Mouse (Mus musculus): Measurements from ENCODE around the gene Prr14l. TPM values are rescaled to one million over a fixed set of nuclear protein-coding genes. Genes with fewer than 3 reads are reported as not detected.

Prr14l gene
- 10.9 and 12.5 TPM in 2 replicates for polyA plus RNA-seq (2012; rRNA removed)

DNA sequence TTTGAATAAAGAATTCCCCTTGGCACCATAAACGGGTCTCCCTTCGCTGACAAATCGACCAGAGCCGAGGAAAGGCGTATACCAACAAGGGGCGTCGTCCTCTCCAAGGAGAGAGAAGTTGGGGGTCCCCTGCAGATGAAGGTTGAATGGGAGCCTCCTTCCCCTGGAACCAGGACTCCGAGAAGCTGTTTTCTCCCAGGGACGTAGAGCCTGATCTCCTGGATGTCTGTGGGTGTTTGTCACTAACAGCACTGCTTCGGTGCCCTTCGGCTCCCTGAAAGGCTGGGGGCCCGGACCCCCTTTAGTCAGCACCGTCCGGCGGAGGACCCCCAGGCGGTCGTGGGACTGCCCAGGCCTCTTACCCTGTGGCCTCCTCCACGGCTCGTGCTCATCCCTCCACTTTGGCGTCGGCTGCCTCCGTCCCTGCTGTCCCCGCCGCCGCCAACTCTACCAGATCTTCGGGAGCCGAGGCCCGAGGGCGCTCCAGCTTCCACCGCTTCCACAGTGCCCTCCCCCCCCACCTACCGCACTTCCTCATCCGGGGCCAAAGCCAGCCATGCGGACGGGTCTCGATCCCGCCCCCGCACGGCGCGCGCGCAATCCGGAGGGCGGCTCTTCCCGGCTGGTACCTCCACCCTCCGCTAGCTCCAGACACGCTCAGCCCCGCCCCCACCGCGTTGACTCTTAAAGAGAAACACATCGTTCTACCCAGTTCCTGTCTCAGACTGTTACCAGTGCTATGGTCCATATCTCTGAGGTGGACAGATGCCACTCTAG, at the start of gene Prr14l:
Gene Prr14l, minus strand, starts transcription at position 526 of the 777 bp plus-strand sequence.

GRCm38 (mm10) chr5:32863253-32864228, 9.5 kb upstream of the Prr14l start, which contains the start of gene Depdc5:
TSS of gene Depdc5 (plus strand) at chr5:32863701.

GRCm38 (mm10) chr5:32827009-32827408, 27.0 kb downstream of the Prr14l start, which contains the start of gene Gm20671:
TSS of gene Gm20671 (minus strand) at chr5:32827109.

DNA sequence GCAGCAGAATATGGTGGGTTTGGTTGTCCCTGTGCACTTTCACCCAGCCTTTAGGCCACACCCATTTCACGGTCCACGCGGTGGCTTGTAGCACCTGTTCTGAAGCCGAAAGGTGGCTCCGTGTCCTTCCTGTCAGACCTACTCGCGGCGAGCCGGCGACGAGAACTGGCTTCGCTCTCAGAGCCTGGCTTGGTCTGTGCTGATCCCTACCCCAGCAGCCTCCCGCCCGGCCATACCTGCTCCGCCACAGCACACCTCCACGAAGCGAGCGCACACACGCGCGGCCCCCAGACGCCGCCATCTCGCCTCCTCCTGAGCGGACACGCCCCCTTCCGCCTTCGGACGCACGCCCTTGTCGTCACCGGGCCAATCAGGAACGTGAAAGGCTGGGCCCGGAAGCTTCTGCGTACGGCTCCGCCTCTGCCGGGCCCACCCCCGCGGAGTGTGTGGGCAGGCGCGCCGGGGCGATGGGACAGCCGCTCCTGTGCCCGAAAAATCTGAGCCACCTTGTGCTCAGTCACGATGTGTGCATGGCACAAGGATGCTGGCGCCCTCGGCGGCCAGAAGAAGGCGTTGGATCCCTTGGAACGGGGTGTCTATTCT, 68.6 kb downstream of the Prr14l start, which contains the start of gene Pisd:
Gene Pisd, minus strand, starts transcription at position 334 of the 603 bp plus-strand sequence.

Other genes starting within 250 kb of the Prr14l start
- 8.2 and 8.7 TPM in 2 replicates for gene Yes1, start 243.1 kb downstream of the Prr14l start, polyA plus RNA-seq (2012; rRNA removed)
- 80.5 and 85.7 TPM in 2 replicates for gene Pisd, start 68.6 kb downstream of the Prr14l start, polyA plus RNA-seq (2012; rRNA removed)
- gene Gm20671, start 27.1 kb downstream of the Prr14l start, polyA plus RNA-seq (2012; rRNA removed) = not detected in 2 replicates
- 38.1 and 39.2 TPM in 2 replicates for gene Depdc5, start 9.4 kb upstream of the Prr14l start, polyA plus RNA-seq (2012; rRNA removed)
- 722 and 726 TPM in 2 replicates for gene Ywhah, start 164.6 kb upstream of the Prr14l start, polyA plus RNA-seq (2012; rRNA removed)
- gene Slc5a1, start 250.0 kb upstream of the Prr14l start, polyA plus RNA-seq (2012; rRNA removed) = 0.08 and 0.20 TPM in 2 replicates

Data from central nervous system, embryonic 18 days (tissue).